Mouse (Mus musculus) lung, embryonic 15.5 days (tissue): ENCODE measurements around the gene Gm13278. TPM values are rescaled to one million over a fixed set of nuclear protein-coding genes. Genes with fewer than 3 reads are reported as not detected.
"Not testable (repeated sequence)": the region's sequence is repeated elsewhere in the genome, so short reads cannot be mapped to it uniquely, and the experiment has no call there.

Experiments used
- ATAC-seq: fragments of 200-750 bp; cut with Nextera tagmentation; 2 replicates; pipeline ENCODE4 v1.8.0; 2017; ENCODE audit warnings: moderate number of reproducible peaks, borderline replicate concordance; ENCODE audit not compliant: low FRiP score, low TSS enrichment; ENCODE audit errors: extremely low read depth
- H3K27ac ChIP-seq: fragments of 300-500 bp; sonication (generic); 2 replicates; pipeline ENCODE4 v1.5.1; 2015; ENCODE audit warnings: moderate library complexity, mild to moderate bottlenecking, inconsistent platforms
- H3K27me3 ChIP-seq: fragments of 300-500 bp; sonication (generic); 2 replicates; pipeline ENCODE4 v1.6.1; 2015; ENCODE audit warnings: inconsistent platforms
- H3K36me3 ChIP-seq: fragments of 300-500 bp; sonication (generic); 2 replicates; pipeline ENCODE4 v1.6.1; 2015; ENCODE audit warnings: inconsistent platforms
- H3K4me1 ChIP-seq: fragments of 300-500 bp; sonication (generic); 2 replicates; pipeline ENCODE4 v1.6.1; 2015; ENCODE audit warnings: inconsistent platforms
- H3K4me2 ChIP-seq: fragments of 300-500 bp; sonication (generic); 2 replicates; pipeline ENCODE4 v1.6.1; 2015; ENCODE audit warnings: inconsistent platforms, mild to moderate bottlenecking, moderate library complexity
- H3K4me3 ChIP-seq: fragments of 300-500 bp; sonication (generic); 2 replicates; pipeline ENCODE4 v1.5.1; 2015; ENCODE audit warnings: mild to moderate bottlenecking, inconsistent platforms
- H3K9ac ChIP-seq: fragments of 300-500 bp; sonication (generic); 2 replicates; pipeline ENCODE4 v1.6.1; 2015; ENCODE audit warnings: inconsistent platforms
- H3K9me3 ChIP-seq: fragments of 300-500 bp; sonication (generic); 2 replicates; pipeline ENCODE4 v1.6.1; 2016; ENCODE audit warnings: inconsistent platforms
- WGBS: fragments of 180-500 bp; shearing (Covaris S2); methylation state at CpG from one replicate; pipeline ENCODE4 v1.1.7; 2015; 5-methylcytosine and 5-hydroxymethylcytosine counted together
- polyA plus RNA-seq: library from polyadenylated mRNA; unstranded; fragments of >200 nt; fragmentation: Nextera tagmentation; extraction: Ambion mirVana; gene quantifications from 2 replicates; pipeline ENCODE4 v1.2.1, GENCODE M21; 2015

Gm13278 gene
- polyA plus RNA-seq, 1 experiment from 2014 or later: not detected

DNA sequence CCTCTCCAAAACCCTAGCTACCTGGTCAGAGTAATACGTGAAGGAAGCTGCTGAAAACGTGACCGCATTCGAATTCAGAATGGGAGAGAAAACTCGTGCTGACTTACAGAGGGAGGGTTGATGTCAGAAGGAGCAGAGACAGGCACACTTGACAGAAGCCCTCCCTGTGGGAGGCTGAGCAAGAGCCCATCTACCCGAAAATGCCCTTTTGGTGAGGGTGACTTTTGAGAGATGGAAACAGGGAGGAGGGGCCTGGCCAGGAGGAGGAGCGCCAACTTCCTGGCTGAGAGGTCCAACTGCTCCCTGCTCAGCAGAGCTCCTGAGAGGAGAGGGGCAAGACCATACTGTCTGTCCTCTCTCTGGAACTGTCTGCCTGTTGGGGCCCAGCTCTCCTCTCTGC lies 8.0 kb downstream of the Gm13278 start, which contains the start of gene Gm13285:
TSS of gene Gm13285 (plus strand) at position 301 of the 400 bp plus-strand sequence.
- not testable (repeated sequence) for H3K4me2 ChIP-seq, H3K4me1 ChIP-seq, H3K9ac ChIP-seq, H3K36me3 ChIP-seq, ATAC-seq, H3K27me3 ChIP-seq, H3K27ac ChIP-seq, H3K9me3 ChIP-seq, H3K4me3 ChIP-seq
- 15% methylated on average over 6 of the region's 7 CpGs for WGBS

DNA sequence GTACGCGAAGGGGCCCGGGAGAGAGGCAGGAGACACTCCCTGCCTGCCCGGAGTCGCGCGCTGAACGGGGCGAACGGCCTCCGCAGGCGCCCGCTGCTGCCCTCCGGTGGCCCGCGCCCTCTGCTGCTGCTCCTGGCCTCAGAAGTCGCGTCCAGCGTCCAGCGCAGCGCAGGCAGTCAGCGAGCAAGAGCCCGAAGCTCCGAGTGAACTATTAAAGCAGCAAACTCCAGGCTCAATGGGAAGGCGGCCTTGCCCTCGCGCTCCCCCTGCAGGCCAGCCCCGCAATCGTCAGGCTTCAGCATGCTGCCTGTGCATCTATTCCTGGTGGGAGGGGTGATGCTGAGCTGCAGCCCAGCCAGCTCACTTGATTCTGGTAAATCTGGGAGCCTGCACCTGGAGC lies 11.6 kb downstream of the Gm13278 start, which contains the start of gene Gm13287:
TSS of gene Gm13287 (plus strand) at position 301 of the 400 bp plus-strand sequence.
- H3K4me1 ChIP-seq, H3K4me3 ChIP-seq, H3K27me3 ChIP-seq, H3K9me3 ChIP-seq, ATAC-seq, H3K36me3 ChIP-seq, H3K9ac ChIP-seq, H3K27ac ChIP-seq: not testable (repeated sequence)
- peak within 1 kb of the TSS; percentile 29; the same call in 1 of the 2 replicates for H3K4me2 ChIP-seq
- no CpG with 5 or more reads among the region's 29 CpGs for WGBS

DNA sequence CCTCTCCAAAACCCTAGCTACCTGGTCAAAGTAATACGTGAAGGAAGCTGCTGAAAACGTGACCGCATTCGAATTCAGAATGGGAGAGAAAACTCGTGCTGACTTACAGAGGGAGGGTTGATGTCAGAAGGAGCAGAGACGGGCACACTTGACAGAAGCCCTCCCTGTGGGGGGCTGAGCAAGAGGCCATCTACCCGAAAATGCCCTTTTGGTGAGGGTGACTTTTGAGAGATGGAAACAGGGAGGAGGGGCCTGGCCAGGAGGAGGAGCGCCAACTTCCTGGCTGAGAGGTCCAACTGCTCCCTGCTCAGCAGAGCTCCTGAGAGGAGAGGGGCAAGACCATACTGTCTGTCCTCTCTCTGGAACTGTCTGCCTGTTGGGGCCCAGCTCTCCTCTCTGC lies 13.9 kb downstream of the Gm13278 start, which contains the start of gene Gm13288:
TSS of gene Gm13288 (plus strand) at position 301 of the 400 bp plus-strand sequence.
- H3K27ac ChIP-seq: 0 out of 2 replicates have a peak within 1 kb of the TSS, but pooled peaks have one; percentile 63
- H3K4me1 ChIP-seq, H3K9ac ChIP-seq, H3K9me3 ChIP-seq, H3K36me3 ChIP-seq, H3K27me3 ChIP-seq, ATAC-seq: not testable (repeated sequence)
- H3K4me2 ChIP-seq: peak within 1 kb of the TSS; percentile 38
- H3K4me3 ChIP-seq: peak within 1 kb of the TSS; percentile 25; the same call in 1 of the 2 replicates
- WGBS: no CpG with 5 or more reads among the region's 8 CpGs

DNA sequence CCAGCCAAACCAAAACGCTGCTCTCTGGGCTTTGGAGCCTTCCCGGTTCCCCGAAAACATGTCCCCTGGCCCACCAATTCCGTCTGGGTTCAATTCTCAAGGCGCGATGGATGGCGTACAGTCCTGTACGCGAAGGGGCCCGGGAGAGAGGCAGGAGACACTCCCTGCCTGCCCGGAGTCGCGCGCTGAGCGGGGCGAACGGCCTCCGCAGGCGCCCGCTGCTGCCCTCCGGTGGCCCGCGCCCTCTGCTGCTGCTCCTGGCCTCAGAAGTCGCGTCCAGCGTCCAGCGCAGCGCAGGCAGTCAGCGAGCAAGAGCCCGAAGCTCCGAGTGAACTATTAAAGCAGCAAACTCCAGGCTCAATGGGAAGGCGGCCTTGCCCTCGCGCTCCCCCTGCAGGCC lies 14.4 kb downstream of the Gm13278 start:
- H3K27ac ChIP-seq: 0 out of 2 replicates have a peak overlapping the region, but pooled peaks have one; percentile 63
- not testable (repeated sequence) for H3K4me1 ChIP-seq, H3K9ac ChIP-seq, ATAC-seq, H3K36me3 ChIP-seq, H3K27me3 ChIP-seq, H3K9me3 ChIP-seq
- H3K4me2 ChIP-seq: peak overlapping the region; percentile 38
- peak overlapping the region; percentile 25; the same call in 1 of the 2 replicates for H3K4me3 ChIP-seq
- 0% methylated on average over 12 of the region's 34 CpGs for WGBS

DNA sequence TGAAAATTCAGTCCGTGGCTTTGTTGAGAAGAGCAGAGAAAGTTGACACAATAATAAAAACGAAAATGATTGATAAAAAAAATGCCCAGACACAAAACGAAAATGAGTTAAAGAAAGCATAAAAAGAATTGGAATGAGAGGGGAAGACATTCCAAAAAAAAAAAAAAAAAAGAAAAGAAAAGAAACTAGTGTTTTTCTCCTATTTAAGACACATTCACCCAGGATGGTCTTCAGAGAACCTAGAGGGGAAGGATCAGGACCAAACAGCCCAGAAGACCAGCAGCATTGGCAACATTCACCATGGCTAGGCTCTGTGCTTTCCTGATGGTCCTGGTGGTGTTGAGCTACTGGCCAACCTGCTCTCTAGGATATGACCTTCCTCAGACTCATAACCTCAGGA lies 24.6 kb downstream of the Gm13278 start, which contains the start of gene Ifna7:
TSS of gene Ifna7 (plus strand) at position 301 of the 400 bp plus-strand sequence.
- H3K36me3 ChIP-seq: no peaks in the 10 kb centered on the region
- H3K9me3 ChIP-seq: no peaks in the 10 kb centered on the region
- H3K27ac ChIP-seq: no peak within 1 kb of the TSS
- H3K27me3 ChIP-seq: no peaks in the 10 kb centered on the region
- no peak within 1 kb of the TSS for H3K9ac ChIP-seq
- H3K4me3 ChIP-seq: no peak within 1 kb of the TSS
- 39% methylated on average over 3 of the region's 3 CpGs for WGBS
- no peak within 1 kb of the TSS for H3K4me2 ChIP-seq
- ATAC-seq: no peak
- no peaks in the 10 kb centered on the region for H3K4me1 ChIP-seq

DNA sequence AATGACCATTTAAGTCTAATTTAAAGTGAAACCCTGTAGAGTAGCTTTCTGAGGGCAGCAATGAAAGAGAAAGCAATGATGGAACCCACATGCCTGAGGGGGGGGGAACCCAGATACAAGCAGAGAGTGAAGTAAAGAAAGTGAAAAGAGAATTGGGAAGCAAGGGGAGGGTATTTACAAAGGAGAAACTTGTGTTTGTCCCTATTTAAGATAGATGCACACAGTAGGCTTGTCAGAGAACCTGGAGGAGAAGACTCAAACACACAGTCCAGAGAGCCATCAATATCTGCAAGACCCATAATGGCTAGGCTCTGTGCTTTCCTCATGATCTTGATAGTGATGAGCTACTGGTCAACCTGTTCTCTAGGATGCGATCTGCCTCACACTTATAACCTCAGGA lies 28.3 kb downstream of the Gm13278 start, which contains the start of gene Ifna11:
TSS of gene Ifna11 (plus strand) at position 301 of the 400 bp plus-strand sequence.
- Histone ChIP-seq H3K9me3 (no peaks in the 10 kb centered on the region), H3K27ac (no peak within 1 kb of the TSS), H3K4me3 (no peak within 1 kb of the TSS), H3K4me2 (no peak within 1 kb of the TSS), H3K27me3 (no peaks in the 10 kb centered on the region), H3K9ac (no peak within 1 kb of the TSS), H3K36me3 (no peaks in the 10 kb centered on the region), H3K4me1 (no peaks in the 10 kb centered on the region)
- WGBS: 83% methylated on average over 1 of the region's 1 CpGs
- no peak for ATAC-seq

DNA sequence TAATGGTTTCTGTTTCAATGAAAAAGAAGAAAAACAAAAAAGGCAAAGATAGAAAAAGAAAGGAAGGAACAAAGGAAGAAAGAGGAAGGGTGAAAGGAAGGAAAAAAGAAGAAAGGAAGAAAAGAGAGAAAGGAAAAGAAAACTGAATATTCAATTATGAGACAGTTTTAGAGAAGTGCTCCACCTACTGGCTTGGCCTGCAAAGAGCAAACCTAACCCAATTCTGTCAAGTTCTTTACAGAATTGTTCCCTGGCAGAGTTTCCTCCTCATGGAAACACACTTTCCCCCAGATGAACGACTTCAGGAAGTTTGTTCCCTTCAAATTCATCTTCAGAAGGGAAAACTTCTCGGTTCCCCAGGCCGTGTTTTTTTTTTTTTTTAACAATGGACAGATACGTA lies 31.6 kb downstream of the Gm13278 start:
- H3K4me2 ChIP-seq: no peak overlapping the region
- ATAC-seq: no peak
- H3K9ac ChIP-seq: no peak overlapping the region
- H3K27me3 ChIP-seq: no peaks in the 10 kb centered on the region
- H3K4me3 ChIP-seq: no peak overlapping the region
- no peaks in the 10 kb centered on the region for H3K9me3 ChIP-seq
- 22% methylated on average over 4 of the region's 4 CpGs for WGBS
- H3K4me1 ChIP-seq: no peaks in the 10 kb centered on the region
- H3K36me3 ChIP-seq: no peaks in the 10 kb centered on the region
- no peak overlapping the region for H3K27ac ChIP-seq

DNA sequence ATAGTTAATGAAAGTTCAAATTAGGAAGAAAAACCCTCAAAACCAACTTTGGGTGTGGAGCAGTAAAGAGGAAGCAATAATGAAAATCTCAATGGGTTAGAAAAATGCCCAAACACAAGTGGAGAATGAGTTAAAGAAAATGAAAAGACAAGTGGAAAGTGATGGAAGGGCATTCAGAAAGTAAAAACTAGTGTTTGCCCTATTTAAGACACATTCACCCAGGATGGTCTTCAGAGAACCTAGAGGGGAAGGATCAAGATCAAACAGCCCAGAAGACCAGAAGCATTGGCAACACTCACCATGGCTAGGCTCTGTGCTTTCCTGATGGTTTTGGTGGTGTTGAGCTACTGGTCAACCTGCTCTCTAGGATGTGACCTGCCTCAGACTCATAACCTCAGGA lies 35.8 kb downstream of the Gm13278 start, which contains the start of gene Ifna6:
TSS of gene Ifna6 (plus strand) at position 301 of the 400 bp plus-strand sequence.
- not testable (repeated sequence) for H3K27ac ChIP-seq, ATAC-seq, H3K4me2 ChIP-seq, H3K4me1 ChIP-seq, H3K9me3 ChIP-seq, H3K9ac ChIP-seq, H3K4me3 ChIP-seq, H3K36me3 ChIP-seq, H3K27me3 ChIP-seq

DNA sequence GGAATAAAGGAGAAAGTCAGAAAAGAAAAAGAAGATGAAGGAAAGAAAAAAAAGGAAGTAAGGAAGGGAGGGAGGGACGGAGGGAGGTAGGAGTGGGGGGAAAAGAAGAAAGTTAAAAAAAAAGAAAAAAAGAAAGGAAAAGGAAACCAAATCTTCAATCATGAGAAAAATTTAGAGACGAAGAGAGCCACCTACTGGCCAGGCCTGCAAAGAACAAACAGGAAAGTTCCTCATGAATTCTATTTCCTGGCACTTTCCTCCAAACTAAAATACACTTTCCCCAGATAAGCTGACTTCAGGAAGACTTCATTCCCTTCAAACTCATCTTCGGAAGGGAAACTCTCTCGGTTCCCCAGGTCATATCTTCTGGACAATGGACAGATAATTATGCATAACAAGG lies 39.2 kb downstream of the Gm13278 start:
- Histone ChIP-seq H3K27ac (no peak overlapping the region), H3K4me2 (no peak overlapping the region), H3K4me3 (no peak overlapping the region), H3K36me3 (no peaks in the 10 kb centered on the region), H3K9ac (no peak overlapping the region), H3K4me1 (no peaks in the 10 kb centered on the region), H3K27me3 (no peaks in the 10 kb centered on the region), H3K9me3 (no peaks in the 10 kb centered on the region)
- no peak for ATAC-seq
- 20% methylated on average over 4 of the region's 4 CpGs for WGBS

DNA sequence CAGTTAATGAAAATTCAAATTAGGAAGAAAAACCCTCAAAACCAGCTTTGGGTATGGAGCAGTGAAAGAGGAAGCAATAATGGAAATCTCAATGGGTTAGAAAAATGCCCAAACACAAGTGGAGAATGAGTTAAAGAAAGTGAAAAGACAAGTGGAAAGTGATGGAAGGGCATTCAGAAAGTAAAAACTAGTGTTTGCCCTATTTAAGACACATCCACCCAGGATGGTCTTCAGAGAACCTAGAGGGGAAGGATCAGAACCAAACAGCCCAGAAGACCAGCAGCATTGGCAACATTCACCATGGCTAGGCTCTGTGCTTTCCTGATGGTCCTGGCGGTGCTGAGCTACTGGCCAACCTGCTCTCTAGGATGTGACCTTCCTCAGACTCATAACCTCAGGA lies 43.9 kb downstream of the Gm13278 start, which contains the start of gene Ifna5:
TSS of gene Ifna5 (plus strand) at position 301 of the 400 bp plus-strand sequence.
- H3K9ac ChIP-seq, H3K4me1 ChIP-seq, ATAC-seq, H3K4me2 ChIP-seq, H3K27me3 ChIP-seq, H3K27ac ChIP-seq, H3K4me3 ChIP-seq, H3K9me3 ChIP-seq, H3K36me3 ChIP-seq: not testable (repeated sequence)
- 87% methylated on average over 1 of the region's 1 CpGs for WGBS

DNA sequence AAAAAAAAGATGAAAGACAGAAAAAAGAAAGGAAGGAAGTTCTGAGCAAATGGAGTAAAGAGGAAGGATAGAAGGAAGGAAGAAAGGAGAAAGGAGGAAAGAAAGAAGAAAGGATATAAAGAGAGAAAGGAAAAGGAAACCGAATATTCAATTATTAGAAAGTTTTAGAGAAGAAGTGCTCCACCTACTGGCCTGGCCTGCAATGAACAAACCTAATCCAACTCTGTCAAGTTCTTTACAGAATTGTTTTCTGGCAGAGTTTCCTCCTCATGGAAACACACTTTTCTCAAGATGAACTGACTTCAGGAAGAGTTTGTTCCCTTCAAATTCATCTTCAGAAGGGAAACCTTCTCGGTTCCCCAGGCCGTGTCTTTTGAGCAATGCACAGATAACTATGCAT lies 47.5 kb downstream of the Gm13278 start:
- 51% methylated on average over 3 of the region's 3 CpGs for WGBS
- no peak overlapping the region for H3K27ac ChIP-seq

DNA sequence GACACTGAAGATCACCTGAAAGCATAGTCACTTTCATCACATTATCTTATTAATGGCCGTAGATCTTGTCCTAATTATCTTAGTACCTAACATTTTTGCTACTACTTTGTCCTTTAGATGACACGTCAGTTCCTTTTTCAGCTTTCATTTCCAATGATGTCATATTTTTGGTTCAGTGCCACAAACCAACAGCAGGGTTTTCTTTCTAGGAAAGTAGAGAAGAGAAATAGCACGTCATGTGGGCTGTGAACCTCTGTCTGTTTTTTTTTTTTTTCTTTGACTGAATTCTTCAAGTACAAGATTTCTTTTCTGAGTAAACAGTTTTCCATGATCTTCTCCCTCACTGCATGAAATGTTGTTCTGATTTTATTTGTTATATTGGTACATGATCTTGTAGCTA lies 48.7 kb downstream of the Gm13278 start:
- Histone ChIP-seq H3K36me3 (no peaks in the 10 kb centered on the region), H3K4me3 (no peak overlapping the region), H3K27ac (no peak overlapping the region), H3K9ac (no peak overlapping the region), H3K27me3 (no peaks in the 10 kb centered on the region; the same call in 1 of the 2 replicates), H3K4me2 (no peak overlapping the region), H3K4me1 (no peaks in the 10 kb centered on the region), H3K9me3 (no peaks in the 10 kb centered on the region)
- whole genome bisulfite sequencing: 58% methylated on average over 3 of the region's 3 CpGs
- ATAC-seq: no peak

More for the DNA sequence above, 47.5 kb downstream of the Gm13278 start:
- Histone ChIP-seq H3K4me2 (no peak overlapping the region), H3K9ac (no peak overlapping the region), H3K4me1 (no peaks in the 10 kb centered on the region), H3K36me3 (no peaks in the 10 kb centered on the region), H3K27me3 (no peaks in the 10 kb centered on the region; the same call in 1 of the 2 replicates), H3K4me3 (no peak overlapping the region), H3K9me3 (no peaks in the 10 kb centered on the region)
- ATAC-seq: no peak
